Mouse (Mus musculus) CH12.LX (cell line): ENCODE measurements at regions not wholly inside any gene's neighbourhood (a gene's known extent, or its start where the extent isn't known, plus 50 kb on each side); places are given as distances from the start of the nearest gene placed in this dataset.
"Not testable (repeated sequence)": the region's sequence is repeated elsewhere in the genome, so short reads cannot be mapped to it uniquely, and the experiment has no call there.

ENCODE experiments used
- DNase-seq: peaks from one replicate; pipeline ENCODE4 v3.0.0-alpha.2; 2013; ENCODE audit errors: extremely low read depth
- H3K27ac ChIP-seq: 2 replicates; pipeline ENCODE4 v1.5.1; 2012; ENCODE audit warnings: low read depth, mild to moderate bottlenecking, control low read depth, moderate library complexity; ENCODE audit not compliant: insufficient read depth
- H3K27me3 ChIP-seq: replicated peaks from 2 replicates; pipeline ENCODE3; 2012; ENCODE audit warnings: inconsistent platforms
- H3K36me3 ChIP-seq, 2 experiments: replicated peaks in 1 of 2; 2 replicates each; pipeline versions ENCODE3 to v1.6.1; 2012; ENCODE audit warnings: inconsistent platforms in 1 of 2, low read length in 1 of 2, mild to moderate bottlenecking in 1 of 2, mixed read lengths in 1 of 2, moderate library complexity in 1 of 2; ENCODE audit not compliant: control insufficient read depth in 1 of 2, insufficient read depth in 1 of 2
- H3K4me1 ChIP-seq, 2 experiments: 2 replicates each; pipeline ENCODE4 v1.6.1; 2012; ENCODE audit warnings: inconsistent platforms in 1 of 2, moderate library complexity in 1 of 2; ENCODE audit not compliant: insufficient read depth in 2 of 2, control insufficient read depth in 1 of 2
- H3K4me2 ChIP-seq: 2 replicates; pipeline ENCODE4 v1.6.1; 2012; ENCODE audit warnings: low read depth, mild to moderate bottlenecking, control low read depth; ENCODE audit not compliant: poor library complexity, insufficient read depth, severe bottlenecking
- H3K4me3 ChIP-seq, 3 experiments: fragments of 150-350 bp in 1 of 3; sonication (generic) in 1 of 3; replicated peaks in 1 of 3; 2 replicates each; pipeline versions ENCODE3 to v1.5.1; 2011 to 2012; ENCODE audit warnings: low read depth in 2 of 3, low read length in 2 of 3, mild to moderate bottlenecking in 2 of 3, moderate library complexity in 2 of 3, control low read depth in 1 of 3, improper control_type of control experiment in 1 of 3, inconsistent platforms in 1 of 3, mixed read lengths in 1 of 3; ENCODE audit not compliant: poor library complexity in 1 of 3
- H3K79me2 ChIP-seq: replicated peaks from 2 replicates; pipeline ENCODE4 v1.6.1; 2012; ENCODE audit warnings: mild to moderate bottlenecking, moderate library complexity; ENCODE audit not compliant: control insufficient read depth, poor library complexity, insufficient read depth, severe bottlenecking; ENCODE audit errors: extremely low read depth
- H3K9ac ChIP-seq: 2 replicates; pipeline ENCODE4 v1.6.1; 2012; ENCODE audit warnings: low read depth, mild to moderate bottlenecking, control low read depth, moderate library complexity; ENCODE audit not compliant: insufficient read depth
- H3K9me3 ChIP-seq: replicated peaks from 2 replicates; pipeline ENCODE3; 2012; ENCODE audit warnings: low read length, inconsistent platforms, mixed read lengths
- BHLHE40 ChIP-seq: IDR thresholded peaks from 2 replicates; pipeline ENCODE4 v1.6.1; 2011; ENCODE audit warnings: mild to moderate bottlenecking, low read depth, low read length, improper control_type of control experiment
- E2F4 ChIP-seq: IDR thresholded peaks from 2 replicates; pipeline ENCODE4 v1.6.1; 2011; ENCODE audit warnings: low read depth, low read length, improper control_type of control experiment; ENCODE audit not compliant: insufficient replicate concordance
- ELF1 ChIP-seq: IDR thresholded peaks from 2 replicates; pipeline ENCODE4 v1.6.1; 2014; ENCODE audit warnings: low read depth, mild to moderate bottlenecking, inconsistent platforms, low read length, improper control_type of control experiment
- EP300 ChIP-seq: IDR thresholded peaks from 2 replicates; pipeline ENCODE4 v1.6.1; 2011; ENCODE audit warnings: low read length, improper control_type of control experiment
- HCFC1 ChIP-seq: IDR thresholded peaks from 2 replicates; pipeline ENCODE4 v1.6.1; 2012; ENCODE audit warnings: low read depth, mild to moderate bottlenecking, inconsistent platforms, low read length, improper control_type of control experiment
- JUND ChIP-seq: conservative IDR thresholded peaks from 2 replicates; pipeline ENCODE4 v1.6.1; 2011; ENCODE audit warnings: low read depth, low read length, improper control_type of control experiment
- MAZ ChIP-seq: IDR thresholded peaks from 2 replicates; pipeline ENCODE4 v1.6.1; 2012; ENCODE audit warnings: low read depth, mild to moderate bottlenecking, inconsistent platforms, low read length, improper control_type of control experiment, moderate library complexity
- MEF2A ChIP-seq: IDR thresholded peaks from 2 replicates; pipeline ENCODE4 v1.6.1; 2014; ENCODE audit warnings: low read depth, mild to moderate bottlenecking, inconsistent platforms, low read length, improper control_type of control experiment, borderline replicate concordance
- MXI1 ChIP-seq: IDR thresholded peaks from 2 replicates; pipeline ENCODE4 v1.6.1; 2011; ENCODE audit warnings: mild to moderate bottlenecking, low read depth, low read length, improper control_type of control experiment
- MYC ChIP-seq: IDR thresholded peaks from 2 replicates; pipeline ENCODE4 v1.6.1; 2011; ENCODE audit warnings: low read depth, mild to moderate bottlenecking, improper control_type of control experiment, low read length
- PAX5 ChIP-seq: IDR thresholded peaks from 2 replicates; pipeline ENCODE4 v1.6.1; 2012; ENCODE audit warnings: low read length, inconsistent platforms, mixed read lengths
- RAD21 ChIP-seq: IDR thresholded peaks from 2 replicates; pipeline ENCODE4 v1.6.1; 2011; ENCODE audit warnings: low read depth, mild to moderate bottlenecking, low read length, improper control_type of control experiment, moderate library complexity
- RCOR1 ChIP-seq: conservative IDR thresholded peaks from 2 replicates; pipeline ENCODE4 v1.6.1; 2012; ENCODE audit warnings: low read depth, mild to moderate bottlenecking, inconsistent platforms, low read length, improper control_type of control experiment
- SIN3A ChIP-seq: IDR thresholded peaks from 2 replicates; pipeline ENCODE4 v1.6.1; 2012; ENCODE audit warnings: low read length, improper control_type of control experiment, inconsistent platforms
- SMC3 ChIP-seq: IDR thresholded peaks from 2 replicates; pipeline ENCODE4 v1.6.1; 2011; ENCODE audit warnings: low read depth, low read length, improper control_type of control experiment
- USF1 ChIP-seq: IDR thresholded peaks from 2 replicates; pipeline ENCODE4 v1.6.1; 2014; ENCODE audit warnings: low read depth, mild to moderate bottlenecking, inconsistent platforms, low read length, improper control_type of control experiment
- USF2 ChIP-seq: conservative IDR thresholded peaks from 2 replicates; pipeline ENCODE4 v1.6.1; 2011; ENCODE audit warnings: low read depth, low read length, improper control_type of control experiment
- ZC3H11A ChIP-seq: IDR thresholded peaks from 2 replicates; pipeline ENCODE4 v1.6.1; 2012; ENCODE audit warnings: low read depth, mild to moderate bottlenecking, inconsistent platforms, low read length, improper control_type of control experiment
- ZKSCAN1 ChIP-seq: IDR thresholded peaks from 2 replicates; pipeline ENCODE4 v1.6.1; 2012; ENCODE audit warnings: low read depth, inconsistent platforms, low read length, improper control_type of control experiment, borderline replicate concordance
- dilution Hi-C: fragments of 300-500 bp; cut with MboI; formaldehyde crosslinking; loops from 2 replicates; pipeline ENCODE4 v1.14.3; 2020; ENCODE audit warnings: low sequenced_read_pairs; ENCODE audit not compliant: extremely low pct_unique_long_range_greater_than_20kb, extremely low pct_ligation_motif_present
- in situ Hi-C: fragments of 300-500 bp; cut with MboI; formaldehyde crosslinking; loops from 3 replicates; pipeline ENCODE4 v1.14.3; 2019; ENCODE audit warnings: low sequenced_read_pairs, low pct_ligation_motif_present, low pct_unique_long_range_greater_than_20kb, mixed read lengths

GRCm38 (mm10) chr14:37523616-37524015, 388.5 kb upstream of the Ghitm start:
- Histone ChIP-seq H3K4me3 (no peak overlapping the region), H3K27ac (no peak overlapping the region), H3K9ac (no peak overlapping the region), H3K36me3 (no peaks in the 10 kb centered on the region), H3K9me3 (peaks cover 20% of the 10 kb centered on the region), H3K4me2 (no peak overlapping the region), H3K27me3 (no peaks in the 10 kb centered on the region), H3K4me1 (no peaks in the 10 kb centered on the region), H3K79me2 (no peaks in the 10 kb centered on the region)
- in situ Hi-C loops = no loop called here
- TF ChIP-seq EP300 (no peak), RAD21 (no peak), E2F4 (no peak), JUND (no peak), BHLHE40 (no peak), RCOR1 (no peak), SIN3A (no peak), SMC3 (no peak), USF2 (no peak), USF1 (no peak), ELF1 (no peak), ZC3H11A (no peak), MEF2A (no peak), MYC (no peak), MAZ (no peak), PAX5 (no peak), HCFC1 (no peak), MXI1 (no peak), ZKSCAN1 (no peak)
- no peak for DNase-seq
- dilution Hi-C loops = no loop called here

- H3K9ac ChIP-seq, DNase-seq, dilution Hi-C loops, H3K36me3 ChIP-seq, H3K27ac ChIP-seq, H3K79me2 ChIP-seq, in situ Hi-C loops, H3K4me1 ChIP-seq, H3K4me3 ChIP-seq, H3K27me3 ChIP-seq, H3K4me2 ChIP-seq: not testable (repeated sequence)
- H3K9me3 ChIP-seq = peaks cover 25% of the 10 kb centered on the region
These were observed 385.6 kb upstream of the Ghitm start for GRCm38 (mm10) chr14:37520631-37521030.
